Mouse (Mus musculus): ENCODE results near the gene Mad1l1.

GRCm38 (mm10) chr5:140123194-140123593, 198.2 kb downstream of the Mad1l1 start:
- TF ChIP-seq CTCF (IDR thresholded peaks at IDR 0.05; ENCODE audit: control insufficient read depth, insufficient read depth, low read length) (no peak), POLR2A (IDR thresholded peaks at IDR 0.05; ENCODE audit: borderline replicate concordance, control insufficient read depth, low read depth, low read length) (no peak)

All from bone marrow, adult 2 months (tissue).